Mouse (Mus musculus) C2C12 (cell line): ENCODE data around the gene Accsl. TPM values are rescaled to one million over a fixed set of nuclear protein-coding genes. Genes with fewer than 3 reads are reported as not detected.
A peak's percentile ranks its signal among the peaks of the same experiment; 100 is the strongest.

ENCODE experiments used
- H3K27me3 ChIP-seq: one replicate; pipeline ENCODE4 v1.6.1; 2011; ENCODE audit not compliant: control insufficient read depth, insufficient read depth, insufficient read length
- H3K36me3 ChIP-seq: one replicate; pipeline ENCODE4 v1.6.1; 2011; ENCODE audit not compliant: control insufficient read depth, insufficient read depth
- H3K4me3 ChIP-seq: one replicate; pipeline ENCODE4 v1.5.1; 2011; ENCODE audit warnings: mild to moderate bottlenecking, control low read depth; ENCODE audit not compliant: poor library complexity, insufficient read depth, severe bottlenecking
- H3K79me2 ChIP-seq: one replicate; pipeline ENCODE4 v1.6.1; 2011; ENCODE audit not compliant: control insufficient read depth, insufficient read depth
- H3K79me3 ChIP-seq: one replicate; pipeline ENCODE4 v1.6.1; 2011; ENCODE audit warnings: low read depth, control low read depth
- H3ac ChIP-seq: one replicate; pipeline ENCODE3; 2011; ENCODE audit warnings: low read depth; ENCODE audit not compliant: control insufficient read depth, insufficient read length
- CEBPB ChIP-seq: IDR thresholded peaks from one replicate; pipeline ENCODE4 v1.6.1; 2011; ENCODE audit warnings: low read depth, mild to moderate bottlenecking, control low read depth, moderate library complexity
- CTCF ChIP-seq: IDR thresholded peaks from one replicate; pipeline ENCODE4 v1.5.1; 2011; ENCODE audit not compliant: control insufficient read depth, insufficient read depth, insufficient read length
- FOSL1 ChIP-seq: IDR thresholded peaks from one replicate; pipeline ENCODE4 v1.8.0; 2011; ENCODE audit warnings: mild to moderate bottlenecking, low read length; ENCODE audit not compliant: poor library complexity, insufficient read depth, severe bottlenecking
- MAX ChIP-seq: IDR thresholded peaks from one replicate; pipeline ENCODE4 v1.6.1; 2011; ENCODE audit warnings: mild to moderate bottlenecking, control low read depth
- MYOD1 ChIP-seq: IDR thresholded peaks from one replicate; pipeline ENCODE4 v1.6.1; 2011; ENCODE audit warnings: low read depth; ENCODE audit not compliant: control insufficient read depth, insufficient read length
- MYOG ChIP-seq: IDR thresholded peaks from one replicate; pipeline ENCODE4 v1.6.1; 2011; ENCODE audit not compliant: control insufficient read depth, insufficient read length; ENCODE audit errors: extremely low read depth
- USF1 ChIP-seq: IDR thresholded peaks from one replicate; pipeline ENCODE4 v1.6.1; 2011; ENCODE audit warnings: low read depth, mild to moderate bottlenecking, control low read depth, moderate library complexity
- polyA plus RNA-seq: library from polyadenylated mRNA; unstranded; fragments of >200 nt; fragmentation: generic; extraction: Trizol; gene quantifications from one replicate; pipeline ENCODE4 v1.2.1, GENCODE M21; 2012; ENCODE audit warnings: missing spikeins

The Accsl gene
- polyA plus RNA-seq, 1 experiment, result 0.15 TPM

DNA sequence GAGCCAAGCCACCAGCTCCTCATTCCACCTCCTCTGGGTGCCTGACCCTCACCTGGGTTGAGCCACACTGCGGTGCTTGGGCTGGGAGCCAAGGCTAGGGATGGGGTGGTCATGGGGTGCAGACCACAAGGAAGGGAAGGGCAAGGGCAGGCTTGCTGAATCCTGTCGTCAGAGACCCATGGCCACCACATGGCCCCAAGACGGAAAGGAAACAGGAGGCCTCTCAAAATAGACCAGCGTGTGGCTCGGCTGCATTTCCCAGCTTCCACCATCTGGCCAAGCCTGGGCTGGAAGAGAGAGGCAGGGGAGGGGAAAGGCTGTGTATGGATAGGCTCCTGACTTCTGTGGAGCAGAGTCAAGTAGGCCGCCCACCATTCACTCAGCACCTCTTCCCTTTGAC is 34.5 kb upstream of the Accsl start:
- no peak overlapping the region for H3ac ChIP-seq
- TF ChIP-seq USF1 (no peak), CTCF (no peak), FOSL1 (no peak), MYOG (no peak), MYOD1 (no peak), MAX (no peak), CEBPB (no peak)
- no peaks in the 10 kb centered on the region for H3K79me2 ChIP-seq
- H3K79me3 ChIP-seq, result no peaks in the 10 kb centered on the region
- H3K27me3 ChIP-seq, result no peaks in the 10 kb centered on the region
- H3K36me3 ChIP-seq, result no peaks in the 10 kb centered on the region
- H3K4me3 ChIP-seq, result no peak overlapping the region

DNA sequence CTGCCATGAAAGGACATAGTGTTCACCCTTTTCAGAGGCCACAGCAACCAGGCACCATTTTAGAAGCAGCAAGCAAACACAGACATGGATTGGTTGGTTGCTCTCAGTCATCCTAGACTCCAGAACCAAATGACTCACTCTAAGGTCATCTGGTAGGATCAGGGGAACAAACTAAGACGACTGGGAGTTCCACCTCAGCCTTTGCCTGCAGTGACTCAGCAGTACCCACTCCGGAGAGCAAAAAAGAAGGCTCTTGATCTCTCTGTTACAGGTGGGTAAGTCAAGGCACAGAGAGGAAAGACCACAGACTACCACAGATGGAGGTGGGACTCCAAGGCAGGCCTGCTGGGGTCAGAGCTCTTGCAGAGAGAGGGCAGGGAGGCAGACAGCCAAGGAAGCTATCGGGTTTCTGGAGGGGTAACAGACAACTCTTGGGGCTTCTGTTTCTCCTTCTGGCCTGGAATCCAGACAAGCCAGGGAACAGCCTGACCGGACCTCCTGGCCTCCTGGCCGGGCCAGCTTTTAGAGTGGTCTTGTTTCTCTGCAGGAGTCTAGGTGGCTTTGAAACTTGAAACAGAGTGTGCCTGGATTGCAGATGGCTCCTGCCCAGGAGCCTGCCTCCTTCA is 33.8 kb upstream of the Accsl start:
- no peak for TF ChIP-seq USF1
- no peak for TF ChIP-seq MAX
- TF ChIP-seq MYOG, result no peak
- TF ChIP-seq CEBPB, result no peak
- no peak for TF ChIP-seq MYOD1
- TF ChIP-seq FOSL1, result peak; percentile 55
- H3K79me2 ChIP-seq, result no peaks in the 10 kb centered on the region
- H3K79me3 ChIP-seq, result no peaks in the 10 kb centered on the region
- no peak overlapping the region for H3K4me3 ChIP-seq
- no peaks in the 10 kb centered on the region for H3K36me3 ChIP-seq
- no peaks in the 10 kb centered on the region for H3K27me3 ChIP-seq
- no peak overlapping the region for H3ac ChIP-seq

DNA sequence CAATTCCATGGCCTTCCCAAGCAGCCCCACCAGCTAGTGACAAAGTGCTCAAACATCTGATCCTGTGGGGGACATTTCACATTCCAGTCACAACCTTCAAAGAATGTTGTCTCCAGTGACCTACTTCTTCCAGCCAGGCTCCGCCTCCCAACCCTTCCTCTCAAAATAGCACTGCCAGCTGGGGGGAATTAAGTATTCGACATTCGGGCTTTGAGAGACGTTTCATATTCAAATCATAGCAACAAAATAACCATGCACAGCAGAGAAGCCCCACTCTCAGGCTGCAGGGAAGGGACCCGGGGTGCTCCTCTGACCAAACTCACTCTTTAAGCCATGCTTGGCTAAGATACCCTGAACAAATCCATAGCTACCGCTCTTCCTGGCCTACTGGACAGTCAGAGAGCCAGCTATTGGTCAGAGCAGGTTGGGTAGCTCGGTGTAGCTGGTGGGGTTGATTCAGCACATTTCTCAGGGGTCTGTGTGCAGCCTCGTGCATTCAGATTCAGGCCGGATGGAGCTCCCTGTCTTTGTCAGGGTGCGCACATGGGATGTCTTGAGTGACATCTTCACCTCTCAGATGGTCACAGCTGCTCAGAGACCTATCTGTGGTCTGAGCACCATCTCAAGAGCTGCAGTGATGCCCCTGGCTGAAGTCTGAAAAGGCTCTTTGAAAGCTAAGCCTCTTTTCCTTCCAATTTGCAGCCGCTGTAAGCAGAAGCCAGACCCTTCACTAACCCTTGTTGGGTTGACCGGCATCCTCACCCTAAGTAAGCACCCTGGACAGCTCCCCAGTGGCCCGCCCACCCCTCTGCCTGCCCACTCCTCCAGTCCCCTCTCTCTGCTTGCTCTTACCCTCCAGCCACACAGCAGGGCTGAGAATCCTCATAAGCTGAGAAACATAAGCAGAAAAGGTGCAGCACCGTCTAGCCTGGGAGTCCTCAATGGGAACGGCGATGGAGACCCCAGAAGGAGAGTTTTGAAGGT is 30.7 kb upstream of the Accsl start:
- Histone ChIP-seq H3K4me3 (no peak overlapping the region), H3K79me3 (no peaks in the 10 kb centered on the region), H3K36me3 (no peaks in the 10 kb centered on the region), H3K27me3 (no peaks in the 10 kb centered on the region), H3ac (no peak overlapping the region), H3K79me2 (no peaks in the 10 kb centered on the region)
- TF ChIP-seq MAX (no peak), MYOD1 (no peak), CTCF (no peak), USF1 (no peak), FOSL1 (no peak), MYOG (no peak), CEBPB (no peak)

DNA sequence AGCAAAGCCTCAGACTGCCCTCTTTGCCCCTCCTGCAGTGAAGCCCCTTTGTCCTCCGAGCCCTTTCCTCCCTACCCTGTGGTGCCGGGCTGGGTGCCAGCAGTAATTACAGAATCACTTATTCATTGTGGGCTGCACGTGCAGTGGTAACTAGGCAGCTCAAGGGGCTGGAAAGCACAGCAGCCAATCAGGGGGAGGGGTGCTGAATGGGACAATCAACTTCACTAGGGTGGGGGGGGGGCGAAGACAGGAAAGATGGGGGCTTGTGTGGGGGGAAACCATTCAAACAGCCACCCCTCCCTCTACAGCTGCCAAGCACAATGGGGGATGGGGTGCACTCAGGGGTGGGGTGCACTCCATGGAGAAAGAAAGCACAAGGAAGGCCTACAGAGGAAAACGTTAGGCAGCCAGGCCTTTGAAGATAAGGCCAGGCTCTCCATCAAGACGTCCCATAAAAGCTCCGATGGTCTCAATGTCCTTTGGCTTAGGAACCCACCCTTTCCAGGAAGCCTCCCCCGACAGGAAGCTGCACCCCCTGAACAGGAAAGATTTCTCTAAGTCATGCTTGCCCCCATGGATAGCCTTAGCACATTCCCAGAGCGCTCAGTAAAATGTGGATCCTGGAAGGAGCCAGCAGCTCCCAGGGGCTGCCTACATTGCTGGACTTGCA is 22.8 kb upstream of the Accsl start:
- no peak overlapping the region for H3ac ChIP-seq
- H3K79me2 ChIP-seq, result no peaks in the 10 kb centered on the region
- H3K4me3 ChIP-seq, result no peak overlapping the region
- TF ChIP-seq FOSL1, result no peak
- no peaks in the 10 kb centered on the region for H3K36me3 ChIP-seq
- no peaks in the 10 kb centered on the region for H3K79me3 ChIP-seq
- H3K27me3 ChIP-seq, result no peaks in the 10 kb centered on the region

DNA sequence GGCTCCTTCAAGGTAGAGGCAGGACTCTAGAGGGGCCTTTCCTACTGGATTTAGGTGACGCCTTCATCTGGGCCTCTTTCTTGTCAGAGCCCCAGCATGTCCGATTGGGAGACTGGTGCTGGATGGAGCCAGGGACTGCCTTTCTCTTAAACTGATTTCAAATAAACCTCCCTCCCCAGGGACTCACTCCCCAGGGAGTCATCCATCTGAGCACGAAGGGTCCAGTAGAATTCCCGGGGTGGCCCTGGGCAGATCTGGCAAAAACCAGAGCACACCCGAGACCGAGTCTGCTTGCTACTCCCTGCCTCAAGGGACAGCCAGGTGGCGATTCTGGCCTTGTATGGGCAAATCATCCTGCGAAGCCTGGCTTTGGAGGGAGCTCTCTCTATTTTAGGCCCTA is 21.2 kb upstream of the Accsl start:
- no peaks in the 10 kb centered on the region for H3K27me3 ChIP-seq
- H3K4me3 ChIP-seq, result no peak overlapping the region
- no peak for TF ChIP-seq CTCF
- TF ChIP-seq MYOD1, result no peak
- TF ChIP-seq USF1, result no peak
- TF ChIP-seq MAX, result no peak
- no peak for TF ChIP-seq FOSL1
- TF ChIP-seq MYOG, result no peak
- no peak for TF ChIP-seq CEBPB
- no peaks in the 10 kb centered on the region for H3K79me3 ChIP-seq
- H3K79me2 ChIP-seq, result no peaks in the 10 kb centered on the region
- no peaks in the 10 kb centered on the region for H3K36me3 ChIP-seq
- no peak overlapping the region for H3ac ChIP-seq

DNA sequence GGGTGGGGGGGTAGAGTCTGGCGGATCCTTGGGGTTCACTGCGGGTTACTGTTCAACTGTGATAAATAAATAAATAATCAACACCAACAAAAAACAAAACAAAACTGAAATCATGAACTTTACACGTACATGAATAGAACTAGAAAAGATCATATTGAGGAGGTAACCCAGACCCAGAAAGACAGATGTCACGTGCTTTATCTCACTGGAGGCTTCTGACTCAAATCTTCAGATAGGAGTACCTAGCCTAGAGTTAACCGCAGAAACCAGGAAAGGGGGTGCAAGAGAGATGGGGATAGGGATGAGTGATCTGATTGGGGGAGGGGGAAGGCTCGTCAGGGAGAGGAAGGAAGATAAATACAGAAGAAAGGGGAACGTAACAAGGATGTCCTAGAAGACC is 20.1 kb upstream of the Accsl start:
- no peaks in the 10 kb centered on the region for H3K36me3 ChIP-seq
- TF ChIP-seq MYOG (no peak), FOSL1 (no peak)
- H3K79me3 ChIP-seq, result no peaks in the 10 kb centered on the region
- no peaks in the 10 kb centered on the region for H3K79me2 ChIP-seq
- H3ac ChIP-seq, result no peak overlapping the region
- no peaks in the 10 kb centered on the region for H3K27me3 ChIP-seq
- no peak overlapping the region for H3K4me3 ChIP-seq
